Mouse (Mus musculus): ENCODE data around the gene Xiap.

- no peak for TF ChIP-seq CTCF (IDR thresholded peaks at IDR 0.05; ENCODE audit: borderline replicate concordance, control insufficient read depth, extremely low read depth, insufficient read depth, low read length, poor library complexity)
- no peak for TF ChIP-seq POLR2A (IDR thresholded peaks at IDR 0.05; ENCODE audit: control insufficient read depth, extremely low read depth, insufficient read depth, low read length, poor library complexity)
Observed at GRCm38 (mm10) chrX:42014502-42014901, 45.0 kb upstream of the Xiap start.

All from thymus, adult 2 months (tissue).